Mouse (Mus musculus) neural tube, embryonic 11.5 days (tissue): ENCODE data around the gene 4930404N11Rik. TPM values are rescaled to one million over a fixed set of nuclear protein-coding genes. Genes with fewer than 3 reads are reported as not detected.

Experiments used
- ATAC-seq: fragments of 200-750 bp; cut with Nextera tagmentation; 2 replicates; pipeline ENCODE4 v1.8.0; 2017; ENCODE audit warnings: moderate number of reproducible peaks, mild to moderate bottlenecking, moderate TSS enrichment, moderate library complexity; ENCODE audit not compliant: insufficient read depth, low FRiP score, low TSS enrichment
- DNase-seq: peaks from one replicate; pipeline ENCODE4 v3.0.0-alpha.2; 2015; ENCODE audit warnings: low spot score
- H3K27ac ChIP-seq: fragments of 300-500 bp; sonication (generic); 2 replicates; pipeline ENCODE4 v1.5.1; 2014; ENCODE audit warnings: low read depth, mild to moderate bottlenecking, low read length
- H3K27me3 ChIP-seq: fragments of 300-500 bp; sonication (generic); 2 replicates; pipeline ENCODE4 v1.6.1; 2014; ENCODE audit warnings: mild to moderate bottlenecking, low read length, mixed read lengths; ENCODE audit not compliant: control insufficient read depth, insufficient read depth
- H3K36me3 ChIP-seq: fragments of 300-500 bp; sonication (generic); 2 replicates; pipeline ENCODE4 v1.6.1; 2014; ENCODE audit warnings: mild to moderate bottlenecking, low read length, moderate library complexity, mixed read lengths; ENCODE audit not compliant: control insufficient read depth, insufficient read depth
- H3K4me1 ChIP-seq: fragments of 300-500 bp; sonication (generic); 2 replicates; pipeline ENCODE4 v1.6.1; 2014; ENCODE audit warnings: low read length, mixed read lengths; ENCODE audit not compliant: control insufficient read depth, insufficient read depth
- H3K4me2 ChIP-seq: fragments of 300-500 bp; sonication (generic); 2 replicates; pipeline ENCODE4 v1.6.1; 2014; ENCODE audit warnings: low read depth, mild to moderate bottlenecking, moderate library complexity
- H3K4me3 ChIP-seq: fragments of 300-500 bp; sonication (generic); 2 replicates; pipeline ENCODE4 v1.5.1; 2014; ENCODE audit warnings: low read depth, low read length
- H3K9ac ChIP-seq: fragments of 300-500 bp; sonication (generic); 2 replicates; pipeline ENCODE4 v1.6.1; 2014; ENCODE audit warnings: mild to moderate bottlenecking, low read length
- H3K9me3 ChIP-seq: fragments of 300-500 bp; sonication (generic); 2 replicates; pipeline ENCODE4 v1.6.1; 2016; ENCODE audit warnings: low read length; ENCODE audit not compliant: control insufficient read depth
- WGBS: fragments of 180-500 bp; shearing (Covaris S2); extraction: QIAGEN DNeasy Blood & Tissue Kit; methylation state at CpG from one replicate; pipeline ENCODE4 v1.1.7; 2014; 5-methylcytosine and 5-hydroxymethylcytosine counted together
- polyA plus RNA-seq: library from polyadenylated mRNA; unstranded; fragments of >200 nt; fragmentation: Nextera tagmentation; extraction: Ambion mirVana; gene quantifications from 2 replicates; pipeline ENCODE4 v1.2.1, GENCODE M21; 2014

4930404N11Rik gene
- polyA plus RNA-seq, 1 experiment from 2014 or later = 0.50 TPM

- no peak overlapping the region for H3K4me3 ChIP-seq
- DNase-seq = no peak
- H3K27me3 ChIP-seq = peaks cover 26% of the 10 kb centered on the region
These were observed 31.3 kb downstream of the 4930404N11Rik start for GRCm38 (mm10) chr10:81334324-81334723.

GRCm38 (mm10) chr10:81332277-81332676, 33.3 kb downstream of the 4930404N11Rik start:
- no peak for DNase-seq
- Histone ChIP-seq H3K9ac (no peak overlapping the region), H3K36me3 (no peaks in the 10 kb centered on the region), H3K27me3 (peaks cover 18% of the 10 kb centered on the region), H3K4me1 (peaks cover 4% of the 10 kb centered on the region; the same call in 1 of the 2 replicates), H3K9me3 (no peaks in the 10 kb centered on the region), H3K4me3 (no peak overlapping the region), H3K4me2 (no peak overlapping the region), H3K27ac (no peak overlapping the region)
- 10% methylated on average over 29 of the region's 29 CpGs for WGBS
- ATAC-seq = no peak

More at GRCm38 (mm10) chr10:81334324-81334723, 31.3 kb downstream of the 4930404N11Rik start:
- 59% methylated on average over 11 of the region's 11 CpGs for WGBS
- no peaks in the 10 kb centered on the region; the same call in 1 of the 2 replicates for H3K4me1 ChIP-seq
- H3K9ac ChIP-seq = no peak overlapping the region
- H3K36me3 ChIP-seq = no peaks in the 10 kb centered on the region
- no peak overlapping the region for H3K27ac ChIP-seq
- no peak for ATAC-seq
- no peaks in the 10 kb centered on the region for H3K9me3 ChIP-seq
- no peak overlapping the region for H3K4me2 ChIP-seq

DNA sequence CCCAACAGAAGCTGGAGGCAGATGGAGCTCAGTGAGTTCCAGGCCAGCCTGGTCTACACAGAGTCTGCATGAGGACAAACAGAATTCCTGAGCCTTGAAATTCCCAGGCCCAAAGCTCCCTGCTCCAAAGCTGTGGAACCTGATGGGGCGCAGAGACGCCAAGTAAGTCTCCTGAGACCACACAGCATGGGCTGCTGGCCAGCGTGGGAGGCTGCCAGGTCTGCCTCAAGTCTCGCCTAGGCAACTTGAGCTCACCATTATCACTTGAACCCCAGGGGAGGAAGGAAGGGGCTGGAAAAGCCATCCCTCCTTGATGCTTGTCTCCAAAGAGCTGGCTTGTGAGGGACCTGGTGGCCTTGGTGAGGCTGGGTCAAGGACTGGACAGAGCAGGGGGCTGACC, 35.6 kb downstream of the 4930404N11Rik start:
- Histone ChIP-seq H3K9ac (no peak overlapping the region), H3K27ac (no peak overlapping the region), H3K4me1 (peaks cover 4% of the 10 kb centered on the region; the same call in 1 of the 2 replicates), H3K4me3 (no peak overlapping the region), H3K27me3 (peaks cover 18% of the 10 kb centered on the region), H3K36me3 (peaks cover 19% of the 10 kb centered on the region), H3K4me2 (no peak overlapping the region), H3K9me3 (no peaks in the 10 kb centered on the region)
- WGBS = 67% methylated on average over 4 of the region's 4 CpGs
- DNase-seq = no peak
- no peak for ATAC-seq

DNA sequence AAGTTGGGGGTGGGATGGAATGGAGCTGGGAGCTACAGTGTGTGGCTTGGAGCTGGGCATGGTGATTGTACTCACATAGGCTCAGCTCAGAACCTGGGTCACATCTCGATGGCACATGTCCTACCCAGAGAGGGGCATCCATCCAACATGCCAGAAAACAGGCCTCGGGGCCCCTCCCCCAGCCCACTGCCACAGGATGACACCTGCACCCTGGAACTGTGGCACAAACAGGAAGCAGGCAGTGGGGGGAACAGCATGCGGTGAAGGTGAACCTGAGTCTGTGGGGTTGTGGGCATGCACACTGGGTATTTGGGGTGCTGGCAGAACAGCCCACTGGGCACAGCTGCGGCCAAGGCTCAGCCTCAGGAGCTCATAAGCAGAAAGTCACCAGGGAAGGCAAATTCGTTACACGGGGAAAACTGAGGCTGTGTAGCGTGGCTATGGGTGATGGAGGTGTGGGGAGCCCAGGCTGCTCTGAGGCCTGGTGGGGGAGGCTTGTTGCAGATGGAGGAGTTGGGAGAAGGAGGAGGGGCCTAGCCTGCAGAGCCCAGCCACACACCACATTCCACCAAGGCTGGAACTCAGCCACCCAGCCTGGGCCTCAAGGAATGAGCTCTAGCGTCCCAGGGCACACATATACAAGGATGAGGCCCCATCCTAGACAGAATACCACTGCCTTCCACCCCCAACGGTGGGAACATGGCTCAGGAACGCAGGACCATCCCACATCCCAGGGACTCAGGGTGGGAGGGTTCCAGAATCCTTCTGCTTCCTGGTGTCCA, 36.2 kb downstream of the 4930404N11Rik start:
- peaks cover 4% of the 10 kb centered on the region; the same call in 1 of the 2 replicates for H3K4me1 ChIP-seq
- DNase-seq (no peak), ATAC-seq (no peak)
- peaks cover 25% of the 10 kb centered on the region for H3K36me3 ChIP-seq
- H3K4me3 ChIP-seq = no peak overlapping the region
- no peaks in the 10 kb centered on the region for H3K9me3 ChIP-seq
- H3K27ac ChIP-seq = no peak overlapping the region
- no peak overlapping the region for H3K4me2 ChIP-seq
- peaks cover 18% of the 10 kb centered on the region for H3K27me3 ChIP-seq
- no peak overlapping the region for H3K9ac ChIP-seq
- WGBS = 76% methylated on average over 10 of the region's 10 CpGs

DNA sequence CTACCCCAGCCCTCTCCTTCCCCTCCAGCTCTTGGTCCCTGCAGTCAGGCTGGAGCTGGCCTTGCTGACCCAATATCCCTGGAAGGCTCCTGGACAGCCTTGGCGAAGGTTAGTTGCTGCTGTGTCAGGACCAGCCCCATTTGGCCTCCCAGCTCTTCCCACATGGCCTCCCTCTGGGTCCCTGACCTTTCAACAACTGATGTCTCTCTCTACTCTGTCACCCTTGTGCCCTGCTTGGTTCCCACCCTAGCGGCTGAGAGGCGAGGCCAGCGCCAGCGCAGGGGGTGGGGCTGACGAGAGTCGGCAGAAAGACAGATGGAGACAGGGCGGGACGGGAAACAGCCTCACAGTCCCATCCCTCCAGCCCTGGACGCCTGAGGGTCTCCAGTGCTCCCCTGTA, 37.2 kb downstream of the 4930404N11Rik start, which contains the start of gene Tbxa2r:
Gene Tbxa2r (plus strand): TSS at position 346 of the 400 bp plus-strand sequence.
- Histone ChIP-seq H3K9me3 (no peaks in the 10 kb centered on the region), H3K9ac (peak within 1 kb of the TSS; percentile 29; the same call in 1 of the 2 replicates), H3K27ac (0 out of 2 replicates have a peak within 1 kb of the TSS, but pooled peaks have one; percentile 14), H3K4me2 (no peak within 1 kb of the TSS), H3K36me3 (peaks cover 32% of the 10 kb centered on the region), H3K4me3 (no peak within 1 kb of the TSS), H3K27me3 (peaks cover 18% of the 10 kb centered on the region), H3K4me1 (peaks cover 4% of the 10 kb centered on the region; the same call in 1 of the 2 replicates)
- 6% methylated on average over 9 of the region's 10 CpGs for WGBS
- ATAC-seq = no peak
- no peak for DNase-seq

GRCm38 (mm10) chr10:81327959-81328358, 37.7 kb downstream of the 4930404N11Rik start:
- 28% methylated on average over 2 of the region's 2 CpGs for WGBS

DNA sequence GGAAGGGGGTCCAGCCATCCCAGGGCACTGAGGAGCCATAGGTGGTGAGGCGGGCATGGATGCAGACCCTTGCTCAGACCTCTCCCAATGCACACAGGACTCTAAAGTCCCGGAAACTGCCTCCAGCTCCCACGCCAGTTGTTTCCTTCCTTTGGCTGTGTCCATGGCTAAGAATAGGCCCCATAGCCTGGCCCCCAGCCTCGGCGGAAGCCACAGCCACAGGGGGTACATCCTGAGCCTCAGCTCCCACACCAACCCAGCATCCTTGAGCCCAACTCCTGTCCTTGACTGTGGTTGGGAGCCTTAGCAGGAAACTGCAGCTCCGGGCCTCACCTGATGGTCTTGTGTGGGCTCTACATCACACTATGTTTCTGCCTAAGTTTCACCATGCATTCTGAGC, 38.8 kb downstream of the 4930404N11Rik start:
- Histone ChIP-seq H3K4me1 (peaks cover 6% of the 10 kb centered on the region), H3K4me3 (no peak overlapping the region), H3K36me3 (peaks cover 43% of the 10 kb centered on the region), H3K9ac (no peak overlapping the region), H3K27ac (no peak overlapping the region), H3K4me2 (no peak overlapping the region), H3K27me3 (peaks cover 4% of the 10 kb centered on the region; the same call in 1 of the 2 replicates), H3K9me3 (no peaks in the 10 kb centered on the region)
- no peak for DNase-seq
- 83% methylated on average over 6 of the region's 6 CpGs for WGBS
- ATAC-seq = no peak

More at GRCm38 (mm10) chr10:81327959-81328358, 37.7 kb downstream of the 4930404N11Rik start:
- Histone ChIP-seq H3K9ac (peak overlapping the region; percentile 29; the same call in 1 of the 2 replicates), H3K9me3 (no peaks in the 10 kb centered on the region), H3K4me3 (no peak overlapping the region), H3K4me1 (peaks cover 4% of the 10 kb centered on the region; the same call in 1 of the 2 replicates), H3K27me3 (peaks cover 14% of the 10 kb centered on the region), H3K4me2 (no peak overlapping the region), H3K36me3 (peaks cover 36% of the 10 kb centered on the region), H3K27ac (0 out of 2 replicates have a peak overlapping the region, but pooled peaks have one; percentile 14)
- ATAC-seq (no peak), DNase-seq (no peak)

- no peaks in the 10 kb centered on the region for H3K9me3 ChIP-seq
- no peak for DNase-seq
- peaks cover 43% of the 10 kb centered on the region for H3K36me3 ChIP-seq
- WGBS = 97% methylated on average over 18 of the region's 18 CpGs
- H3K27ac ChIP-seq = no peak overlapping the region
- no peak overlapping the region for H3K4me2 ChIP-seq
- ATAC-seq = no peak
- no peak overlapping the region for H3K4me3 ChIP-seq
- peaks cover 9% of the 10 kb centered on the region for H3K4me1 ChIP-seq
- no peaks in the 10 kb centered on the region for H3K27me3 ChIP-seq
- H3K9ac ChIP-seq = no peak overlapping the region
These were observed 39.8 kb downstream of the 4930404N11Rik start for GRCm38 (mm10) chr10:81325781-81326180.
